Mouse (Mus musculus) cortical plate, adult 2 months (tissue): ENCODE results near the gene H1f0.

ENCODE experiments used
- CTCF ChIP-seq: fragments of 200-500 bp; IDR thresholded peaks from 2 replicates; pipeline ENCODE4 v1.5.1; 2011; ENCODE audit warnings: mild to moderate bottlenecking, control low read depth, low read length; ENCODE audit not compliant: insufficient read depth; ENCODE audit errors: extremely low read depth
- POLR2A ChIP-seq: fragments of 200-500 bp; IDR thresholded peaks from 2 replicates; pipeline ENCODE4 v1.6.1; 2011; ENCODE audit warnings: mild to moderate bottlenecking, low read length, control low read depth; ENCODE audit not compliant: insufficient read depth; ENCODE audit errors: extremely low read depth

DNA sequence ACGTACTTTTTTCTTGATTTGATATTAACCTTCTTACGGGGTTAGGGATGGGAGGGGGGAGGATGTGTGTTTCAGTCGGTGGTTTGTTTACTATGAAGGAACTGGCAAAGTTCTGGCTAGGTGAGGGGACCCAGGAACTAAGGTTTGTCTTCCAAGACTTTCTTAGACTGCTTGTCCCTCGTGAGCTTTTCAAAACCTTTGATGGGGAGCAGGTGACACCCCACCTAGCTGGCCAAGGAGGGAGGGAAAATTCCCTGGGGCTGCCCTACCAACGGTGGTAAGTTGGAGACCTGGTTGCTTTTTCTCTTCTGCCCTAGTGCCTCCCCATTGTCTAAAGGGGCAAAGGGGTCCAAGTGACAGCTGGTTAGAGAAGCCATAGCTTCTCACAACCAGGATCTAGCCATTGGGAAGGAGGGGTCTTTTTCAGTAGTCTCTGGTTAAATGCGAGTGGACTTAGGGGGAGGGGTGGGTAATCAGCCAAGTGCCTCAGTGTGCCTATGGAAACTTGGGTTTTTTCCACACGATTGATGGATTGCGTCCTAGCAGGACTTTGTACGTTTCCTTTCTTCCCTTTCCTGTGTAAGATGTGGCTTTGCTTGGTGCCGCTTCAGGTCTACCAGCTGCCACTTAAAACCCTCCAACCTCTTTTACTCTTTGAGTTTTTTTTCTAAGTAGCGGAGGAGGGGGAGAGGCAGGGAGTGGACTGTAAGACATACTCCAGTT is 1.4 kb downstream of the H1f0 start:
- no peak for TF ChIP-seq CTCF
- TF ChIP-seq POLR2A = no peak
